Mouse (Mus musculus) neural tube, embryonic 13.5 days (tissue): ENCODE measurements around the gene Cd151. TPM values are rescaled to one million over a fixed set of nuclear protein-coding genes. Genes with fewer than 3 reads are reported as not detected.

ENCODE experiments used
- ATAC-seq: fragments of 200-750 bp; cut with Nextera tagmentation; 2 replicates; pipeline ENCODE4 v1.8.0; 2017; ENCODE audit warnings: low read depth, mild to moderate bottlenecking, moderate TSS enrichment, moderate library complexity
- H3K27ac ChIP-seq: fragments of 300-500 bp; sonication (generic); replicated peaks from 2 replicates; pipeline ENCODE4 v1.5.1; 2015; ENCODE audit warnings: moderate library complexity, mild to moderate bottlenecking, inconsistent platforms
- H3K27me3 ChIP-seq: fragments of 300-500 bp; sonication (generic); 2 replicates; pipeline ENCODE4 v1.6.1; 2015; ENCODE audit warnings: mild to moderate bottlenecking, inconsistent platforms
- H3K36me3 ChIP-seq: fragments of 300-500 bp; sonication (generic); 2 replicates; pipeline ENCODE4 v1.6.1; 2015; ENCODE audit warnings: mild to moderate bottlenecking, inconsistent platforms
- H3K4me1 ChIP-seq: fragments of 300-500 bp; sonication (generic); replicated peaks from 2 replicates; pipeline ENCODE4 v1.6.1; 2015; ENCODE audit warnings: inconsistent platforms
- H3K4me2 ChIP-seq: fragments of 300-500 bp; sonication (generic); 2 replicates; pipeline ENCODE4 v1.6.1; 2015; ENCODE audit warnings: inconsistent platforms, mild to moderate bottlenecking, moderate library complexity
- H3K4me3 ChIP-seq: fragments of 300-500 bp; sonication (generic); 2 replicates; pipeline ENCODE4 v1.5.1; 2015; ENCODE audit warnings: mild to moderate bottlenecking, inconsistent platforms
- H3K9ac ChIP-seq: fragments of 300-500 bp; sonication (generic); 2 replicates; pipeline ENCODE4 v1.6.1; 2015; ENCODE audit warnings: moderate library complexity, mild to moderate bottlenecking, inconsistent platforms
- H3K9me3 ChIP-seq: fragments of 300-500 bp; sonication (generic); 2 replicates; pipeline ENCODE4 v1.6.1; 2016; ENCODE audit warnings: inconsistent platforms
- WGBS: fragments of 180-500 bp; shearing (Covaris S2); methylation state at CpG from one replicate; pipeline ENCODE4 v1.1.7; 2015; 5-methylcytosine and 5-hydroxymethylcytosine counted together
- polyA plus RNA-seq: library from polyadenylated mRNA; unstranded; fragments of >200 nt; fragmentation: Nextera tagmentation; extraction: Ambion mirVana; gene quantifications from 2 replicates; pipeline ENCODE4 v1.2.1, GENCODE M21; 2015

Gene Cd151
- polyA plus RNA-seq, 1 experiment from 2014 or later, result 22.7 TPM

DNA sequence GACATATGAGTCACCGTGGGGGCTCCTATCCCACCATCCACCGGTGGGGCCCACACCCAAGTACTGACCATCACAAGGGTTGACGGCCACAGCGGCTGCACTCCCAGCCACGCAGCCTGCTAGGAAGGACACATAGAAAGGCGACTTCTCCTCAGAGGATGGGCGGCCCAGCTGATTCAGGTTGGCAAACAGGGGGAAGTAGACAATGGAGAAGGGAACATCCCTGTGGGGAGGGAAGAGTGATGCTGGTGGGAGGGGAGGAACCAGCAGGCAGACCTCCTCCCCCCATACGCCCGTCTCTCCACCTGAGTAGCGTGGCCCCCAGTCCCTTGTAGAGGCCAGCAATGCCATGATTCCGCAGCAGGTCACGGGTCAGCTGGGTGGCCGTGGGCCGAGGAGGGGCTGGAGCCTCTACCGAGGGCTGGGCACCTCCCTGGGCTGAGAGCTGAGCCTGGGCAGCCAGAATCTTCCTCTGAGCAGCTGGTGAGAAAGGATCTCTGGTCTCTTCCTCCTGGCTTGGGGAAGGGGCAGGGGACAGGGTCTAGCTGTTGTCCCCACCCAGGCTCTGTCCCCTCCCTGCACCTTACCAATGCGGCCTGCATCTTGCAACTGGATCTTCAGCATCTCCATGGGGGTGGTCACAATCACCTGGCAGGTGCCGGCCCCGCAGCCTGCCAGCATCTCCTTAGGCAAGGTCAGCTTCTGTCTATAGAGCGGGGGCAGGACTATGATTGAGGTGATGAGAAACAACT is 35.6 kb upstream of the Cd151 start:
- Histone ChIP-seq H3K27me3 (no peaks in the 10 kb centered on the region), H3K4me3 (no peak overlapping the region), H3K9me3 (no peaks in the 10 kb centered on the region), H3K27ac (no peak overlapping the region), H3K4me1 (peaks cover 67% of the 10 kb centered on the region), H3K4me2 (no peak overlapping the region), H3K36me3 (peaks cover 51% of the 10 kb centered on the region), H3K9ac (no peak overlapping the region)
- 94% methylated on average over 19 of the region's 19 CpGs for WGBS
- no peak for ATAC-seq

DNA sequence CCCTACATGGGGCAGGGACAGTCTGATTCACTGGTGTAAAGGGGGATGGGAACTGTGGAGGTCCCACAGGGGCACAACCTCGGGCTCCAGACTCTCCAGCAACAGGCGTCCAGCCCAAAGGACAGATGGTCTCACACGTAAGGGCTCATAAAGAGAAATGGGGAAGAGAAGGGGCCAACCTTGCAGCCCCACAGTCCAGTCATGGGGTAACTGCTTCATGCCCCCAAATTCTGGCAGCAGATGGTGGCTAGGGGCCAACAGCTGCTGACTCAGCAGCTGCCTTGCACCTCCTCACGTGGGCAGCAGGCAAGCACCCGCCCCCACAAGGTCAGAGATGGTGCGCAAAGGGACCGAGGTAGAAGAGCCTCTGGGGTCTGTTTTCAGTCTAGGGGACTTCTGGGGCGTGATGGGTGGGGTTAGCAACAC is 35.0 kb upstream of the Cd151 start:
- H3K9ac ChIP-seq, result 0 out of 2 replicates have a peak overlapping the region, but pooled peaks have one; percentile 86
- peaks cover 73% of the 10 kb centered on the region for H3K4me1 ChIP-seq
- ATAC-seq, result no peak

DNA sequence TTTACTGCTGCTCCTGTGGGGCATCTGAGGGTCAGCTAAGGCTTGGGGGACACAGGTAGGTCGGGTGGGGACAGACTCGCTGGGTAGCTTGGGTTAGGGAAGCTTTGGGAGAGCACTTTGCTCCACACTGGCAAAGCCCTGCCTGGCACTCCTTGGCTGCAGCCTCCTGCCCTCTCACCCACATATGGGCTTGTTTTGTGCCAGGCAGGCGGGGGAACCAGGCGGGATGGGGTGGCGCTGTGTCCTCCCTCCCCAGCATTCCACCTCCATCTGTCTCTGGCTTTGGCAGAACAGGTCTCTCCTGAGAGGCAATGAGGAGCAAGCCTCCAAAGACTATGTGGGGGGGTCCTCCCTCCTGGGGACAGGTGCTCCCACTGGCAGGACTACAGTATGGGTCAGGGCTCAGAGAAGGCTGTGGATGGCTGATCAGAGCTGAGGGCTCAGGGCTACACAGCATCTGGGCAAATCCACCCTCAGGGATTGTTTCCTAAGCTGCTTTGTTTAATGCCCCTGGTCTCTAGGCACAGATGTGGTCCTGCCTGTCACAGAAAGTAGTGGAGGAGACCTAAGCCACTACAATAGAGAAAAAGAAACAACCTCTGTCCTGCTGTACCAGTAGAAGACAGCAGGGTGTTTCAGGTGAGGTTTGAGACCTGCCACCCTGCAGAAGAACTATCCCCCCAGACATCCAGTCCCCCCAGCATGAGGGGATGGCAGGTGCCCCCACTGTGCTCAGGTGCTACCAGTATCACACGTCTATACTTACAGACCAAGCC is 34.3 kb upstream of the Cd151 start:
- Histone ChIP-seq H3K9ac (peak overlapping the region; percentile 86), H3K4me3 (peak overlapping the region; percentile 64; the same call in 1 of the 2 replicates), H3K4me1 (peaks cover 77% of the 10 kb centered on the region), H3K9me3 (no peaks in the 10 kb centered on the region), H3K4me2 (peak overlapping the region; percentile 95), H3K27ac (no peak overlapping the region), H3K36me3 (peaks cover 40% of the 10 kb centered on the region), H3K27me3 (no peaks in the 10 kb centered on the region)
- WGBS, result 86% methylated on average over 6 of the region's 6 CpGs
- no peak for ATAC-seq

More for the DNA sequence above, 35.0 kb upstream of the Cd151 start:
- H3K36me3 ChIP-seq, result peaks cover 45% of the 10 kb centered on the region
- no peak overlapping the region for H3K4me2 ChIP-seq
- no peak overlapping the region for H3K4me3 ChIP-seq
- no peaks in the 10 kb centered on the region for H3K27me3 ChIP-seq
- H3K27ac ChIP-seq, result no peak overlapping the region
- 86% methylated on average over 8 of the region's 8 CpGs for WGBS
- H3K9me3 ChIP-seq, result no peaks in the 10 kb centered on the region

DNA sequence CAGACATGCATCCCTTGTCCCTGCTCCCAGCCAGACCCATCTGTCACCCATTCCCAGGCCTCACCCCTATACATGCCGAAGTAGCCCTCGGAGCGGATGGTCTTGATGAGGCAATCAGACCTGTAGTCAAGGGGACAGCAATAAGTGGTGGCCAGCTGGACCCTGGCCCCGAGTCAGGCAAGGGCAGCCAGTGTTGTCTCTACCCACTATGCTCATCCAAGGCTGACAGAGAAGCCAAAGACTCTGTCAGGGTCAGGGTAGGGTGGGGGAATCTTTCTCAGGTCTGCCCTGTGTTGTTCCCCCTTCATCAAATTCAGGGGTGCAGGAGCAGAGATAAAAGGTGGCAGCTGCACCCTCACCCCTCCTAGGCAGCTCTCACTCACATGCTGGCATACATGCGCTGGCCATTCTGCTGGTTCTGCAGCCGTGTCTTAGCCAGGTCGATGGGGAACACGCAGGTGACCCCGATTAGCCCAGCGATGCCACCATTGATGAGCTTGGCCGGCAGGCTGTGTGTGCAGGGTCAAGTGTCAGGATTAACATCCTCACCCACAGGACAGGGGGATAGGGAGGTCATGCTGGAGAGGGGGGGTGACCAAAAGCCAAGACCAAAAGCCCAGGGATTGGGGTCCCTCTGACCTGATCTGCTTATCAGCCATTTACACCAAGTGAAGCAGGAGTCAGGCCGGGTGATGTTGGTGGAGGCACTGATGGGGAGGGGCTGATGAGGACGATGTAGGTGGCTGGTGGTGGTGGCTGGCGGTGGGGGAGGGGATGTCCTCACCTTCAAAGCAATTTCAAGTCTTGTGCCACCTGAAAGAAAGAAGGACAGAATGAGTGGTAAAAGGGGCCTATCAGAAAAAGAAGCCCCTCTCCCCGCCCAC is 33.4 kb upstream of the Cd151 start:
- no peaks in the 10 kb centered on the region for H3K9me3 ChIP-seq
- peak overlapping the region; percentile 95 for H3K4me2 ChIP-seq
- H3K4me3 ChIP-seq, result peak overlapping the region; percentile 64
- WGBS, result 75% methylated on average over 15 of the region's 15 CpGs
- no peaks in the 10 kb centered on the region for H3K27me3 ChIP-seq
- peak overlapping the region; percentile 86 for H3K27ac ChIP-seq
- no peak for ATAC-seq
- H3K36me3 ChIP-seq, result peaks cover 40% of the 10 kb centered on the region
- peaks cover 69% of the 10 kb centered on the region for H3K4me1 ChIP-seq
- H3K9ac ChIP-seq, result peak overlapping the region; percentile 86

DNA sequence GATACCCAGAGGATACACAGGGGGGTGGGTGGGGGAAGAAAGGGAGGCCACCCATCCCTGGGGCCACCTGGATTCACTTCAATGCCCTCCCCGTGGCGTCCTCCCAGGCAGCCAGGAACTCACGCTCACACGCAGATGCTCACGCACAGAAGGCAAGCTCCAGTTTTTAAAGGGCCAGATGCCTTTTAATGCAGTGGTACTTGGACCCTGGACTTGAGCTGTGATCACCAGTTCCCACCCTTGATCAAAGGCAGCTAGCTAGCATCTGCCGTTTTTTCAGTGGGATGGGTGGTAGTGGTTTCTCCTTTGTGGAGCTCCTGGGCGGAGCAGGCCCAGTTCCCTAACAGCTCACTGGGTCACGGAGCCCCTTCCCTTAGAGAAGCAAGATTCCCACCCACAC is 32.7 kb upstream of the Cd151 start:
- Histone ChIP-seq H3K9me3 (no peaks in the 10 kb centered on the region), H3K4me2 (peak overlapping the region; percentile 95), H3K4me3 (peak overlapping the region; percentile 64), H3K27me3 (no peaks in the 10 kb centered on the region), H3K9ac (peak overlapping the region; percentile 86), H3K27ac (peak overlapping the region; percentile 86), H3K4me1 (peaks cover 62% of the 10 kb centered on the region), H3K36me3 (peaks cover 40% of the 10 kb centered on the region)
- WGBS, result 9% methylated on average over 8 of the region's 8 CpGs
- ATAC-seq, result 0 out of 2 replicates have a peak, but pooled peaks have one; percentile 9

DNA sequence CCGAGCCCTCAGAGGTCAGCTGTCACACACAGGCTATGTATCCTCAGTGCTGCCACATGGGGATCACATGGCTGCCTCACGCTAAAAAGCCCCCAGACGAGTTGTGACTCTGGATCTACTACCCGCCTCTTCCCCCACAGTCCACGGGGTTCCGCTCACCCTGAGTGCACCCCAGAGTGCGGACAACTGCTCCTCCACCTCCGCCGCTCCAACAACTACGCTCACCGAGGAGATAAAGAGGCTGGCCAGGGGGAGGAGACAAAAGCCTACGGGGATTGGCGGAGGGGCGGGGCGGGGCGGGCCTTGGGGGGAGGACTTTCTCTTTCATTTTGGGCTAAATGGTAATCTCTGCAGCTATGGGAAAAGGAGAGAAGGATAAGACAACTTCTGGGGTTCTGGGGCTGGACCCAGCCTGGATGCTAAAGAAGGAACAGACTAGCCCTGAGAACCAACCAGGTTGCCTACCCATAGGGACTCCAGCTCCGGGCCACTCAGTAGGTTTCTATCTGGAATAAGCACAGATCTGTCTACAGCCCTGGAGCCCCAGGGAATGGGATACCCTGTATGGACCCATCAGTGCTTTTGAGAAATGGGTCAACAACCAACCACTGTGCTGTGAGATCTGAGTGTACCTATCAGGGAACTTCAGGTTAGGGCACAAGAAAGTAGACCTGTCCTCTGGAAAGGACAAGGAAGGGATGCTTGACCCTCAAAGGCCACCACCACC is 31.9 kb upstream of the Cd151 start:
- no peaks in the 10 kb centered on the region for H3K9me3 ChIP-seq
- no peaks in the 10 kb centered on the region for H3K27me3 ChIP-seq
- 0 out of 2 replicates have a peak, but pooled peaks have one; percentile 2 for ATAC-seq
- peak overlapping the region; percentile 95 for H3K4me2 ChIP-seq
- WGBS, result 3% methylated on average over 17 of the region's 17 CpGs
- H3K27ac ChIP-seq, result peak overlapping the region; percentile 86
- peaks cover 36% of the 10 kb centered on the region for H3K36me3 ChIP-seq
- peak overlapping the region; percentile 64 for H3K4me3 ChIP-seq
- peaks cover 54% of the 10 kb centered on the region for H3K4me1 ChIP-seq
- H3K9ac ChIP-seq, result peak overlapping the region; percentile 86

DNA sequence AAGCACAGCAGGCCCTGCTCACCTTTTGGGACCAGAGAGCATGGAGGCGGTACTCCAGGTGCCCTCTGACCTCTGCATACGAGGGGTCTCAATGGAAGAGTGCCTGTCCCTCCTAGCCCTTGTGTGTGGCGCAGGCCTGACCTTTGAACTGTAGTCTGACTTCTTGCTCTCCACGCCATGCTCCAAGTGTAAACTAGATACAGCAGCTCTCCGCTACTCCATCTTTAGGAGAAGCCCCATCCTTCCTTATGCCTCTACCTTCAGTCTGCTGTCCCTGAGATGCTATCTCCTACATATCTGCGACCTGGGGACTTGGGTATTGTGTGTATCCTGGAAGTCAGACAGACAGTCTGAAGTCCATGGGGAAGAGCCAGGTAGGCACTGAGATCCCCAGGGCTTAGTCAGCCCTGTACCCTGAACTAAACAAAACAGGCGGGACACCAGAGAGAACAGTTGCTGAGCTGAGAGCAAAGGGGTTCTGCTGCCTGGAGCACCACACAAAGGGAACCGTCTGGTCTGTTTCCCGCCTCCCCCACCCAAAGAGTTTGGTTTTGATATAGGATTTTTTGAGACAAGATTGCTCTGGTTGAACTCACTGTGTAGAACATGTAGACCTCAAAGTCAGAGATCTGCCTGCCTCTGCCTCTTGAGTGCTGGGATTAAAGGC is 31.2 kb upstream of the Cd151 start:
- peak overlapping the region; percentile 86; the same call in 1 of the 2 replicates for H3K27ac ChIP-seq
- H3K4me1 ChIP-seq, result peaks cover 60% of the 10 kb centered on the region
- H3K36me3 ChIP-seq, result peaks cover 29% of the 10 kb centered on the region
- peak overlapping the region; percentile 64; the same call in 1 of the 2 replicates for H3K4me3 ChIP-seq
- H3K4me2 ChIP-seq, result peak overlapping the region; percentile 95
- 78% methylated on average over 9 of the region's 9 CpGs for WGBS
- H3K27me3 ChIP-seq, result no peaks in the 10 kb centered on the region
- no peaks in the 10 kb centered on the region for H3K9me3 ChIP-seq
- H3K9ac ChIP-seq, result peak overlapping the region; percentile 89; the same call in 1 of the 2 replicates
- ATAC-seq, result no peak

DNA sequence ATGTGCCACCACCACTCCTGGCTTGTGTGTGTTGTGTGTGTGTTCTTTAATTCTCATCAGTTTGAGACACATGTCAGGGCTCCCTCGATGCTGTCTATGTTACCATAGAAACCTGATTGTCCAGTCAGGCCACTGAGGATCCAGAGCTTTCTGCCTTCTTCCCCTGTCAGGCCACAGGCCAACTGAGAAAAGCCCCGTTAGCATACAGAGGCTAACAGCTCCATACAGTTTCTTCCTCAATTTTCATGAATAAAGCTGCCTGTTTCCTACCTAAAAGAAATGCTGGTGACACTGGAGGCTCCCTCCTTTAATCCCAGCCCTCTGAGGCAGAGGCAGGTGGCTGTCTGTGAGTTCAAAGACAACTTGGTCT is 30.7 kb upstream of the Cd151 start:
- H3K9ac ChIP-seq, result peak overlapping the region; percentile 89
- H3K4me3 ChIP-seq, result peak overlapping the region; percentile 64
- peak overlapping the region; percentile 95 for H3K4me2 ChIP-seq
- H3K27ac ChIP-seq, result peak overlapping the region; percentile 82; the same call in 1 of the 2 replicates
- WGBS, result 49% methylated on average over 2 of the region's 2 CpGs
- H3K4me1 ChIP-seq, result peaks cover 62% of the 10 kb centered on the region
- H3K27me3 ChIP-seq, result no peaks in the 10 kb centered on the region
- ATAC-seq, result no peak
- H3K9me3 ChIP-seq, result no peaks in the 10 kb centered on the region
- peaks cover 24% of the 10 kb centered on the region for H3K36me3 ChIP-seq

DNA sequence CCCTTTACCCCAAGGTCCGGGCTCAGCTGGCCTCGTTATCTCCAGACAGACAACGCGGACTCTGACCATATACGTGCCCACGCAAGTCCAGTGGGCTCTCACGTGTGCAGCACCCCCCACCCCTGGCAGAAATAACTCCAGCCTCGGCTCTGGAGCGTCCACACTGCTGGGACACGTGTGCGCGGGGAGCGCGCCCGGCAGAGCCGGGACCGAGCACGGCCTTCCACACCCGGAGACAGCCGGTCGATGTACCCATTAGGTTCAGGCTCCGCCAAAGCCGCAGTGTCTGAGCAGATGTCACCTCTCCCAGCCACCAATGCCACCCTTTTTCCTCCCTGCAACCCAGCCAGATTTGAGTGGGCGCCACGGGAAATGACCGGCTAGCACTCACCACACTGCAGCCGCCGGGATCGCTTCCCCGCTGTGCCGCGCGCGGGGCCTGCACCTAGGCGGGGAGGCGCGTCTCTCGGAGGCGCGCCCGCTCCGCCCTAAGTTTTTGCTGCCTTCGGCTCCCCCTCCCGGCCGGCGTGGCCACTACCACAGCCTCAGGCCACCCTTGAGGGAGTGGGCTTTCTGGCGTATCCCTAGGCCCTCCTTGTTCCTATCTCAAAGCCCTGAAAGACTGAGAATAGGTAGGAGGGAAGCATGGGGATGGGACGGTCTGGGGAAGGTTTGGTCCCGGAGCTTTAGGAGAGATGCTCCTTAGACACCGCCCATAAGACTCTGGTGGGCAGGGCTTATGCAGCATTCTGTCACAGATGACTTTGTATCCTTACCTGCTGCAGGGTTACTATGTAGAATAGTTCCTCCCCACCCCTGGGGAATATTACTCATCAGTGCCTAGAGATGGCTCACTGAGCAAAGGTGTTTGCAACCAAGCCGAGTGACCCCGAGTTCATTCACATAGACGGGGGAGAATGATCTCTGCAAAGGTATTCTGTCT is 29.7 kb upstream of the Cd151 start, which contains the start of gene Slc25a22:
Gene Slc25a22 (minus strand): TSS at position 715 of the 943 bp plus-strand sequence.
- ATAC-seq, result peak; percentile 74
- H3K27me3 ChIP-seq, result no peaks in the 10 kb centered on the region
- H3K9me3 ChIP-seq, result no peaks in the 10 kb centered on the region
- peak within 1 kb of the TSS; percentile 89 for H3K9ac ChIP-seq
- peaks cover 15% of the 10 kb centered on the region for H3K36me3 ChIP-seq
- WGBS, result 5% methylated on average over 53 of the region's 53 CpGs
- H3K4me3 ChIP-seq, result peak within 1 kb of the TSS; percentile 64
- peak within 1 kb of the TSS; percentile 82 for H3K27ac ChIP-seq
- H3K4me1 ChIP-seq, result peaks cover 70% of the 10 kb centered on the region
- peak within 1 kb of the TSS; percentile 95 for H3K4me2 ChIP-seq
